Mouse (Mus musculus) neural tube, embryonic 14.5 days (tissue): ENCODE measurements around the gene Olfr116. TPM values are rescaled to one million over a fixed set of nuclear protein-coding genes. Genes with fewer than 3 reads are reported as not detected.

ENCODE experiments used
- ATAC-seq: fragments of 200-750 bp; cut with Nextera tagmentation; 2 replicates; pipeline ENCODE4 v1.8.0; 2017; ENCODE audit warnings: low read depth, mild to moderate bottlenecking, moderate TSS enrichment, moderate library complexity
- H3K27ac ChIP-seq: fragments of 300-500 bp; sonication (generic); 2 replicates; pipeline ENCODE4 v1.5.1; 2014; ENCODE audit warnings: low read depth, mild to moderate bottlenecking, control low read depth, low read length, moderate library complexity, mixed read lengths
- H3K27me3 ChIP-seq: fragments of 300-500 bp; sonication (generic); 2 replicates; pipeline ENCODE4 v1.6.1; 2014; ENCODE audit warnings: low read length; ENCODE audit not compliant: control insufficient read depth, insufficient read depth
- H3K36me3 ChIP-seq: fragments of 300-500 bp; sonication (generic); 2 replicates; pipeline ENCODE4 v1.6.1; 2014; ENCODE audit warnings: low read length, mixed read lengths; ENCODE audit not compliant: control insufficient read depth, insufficient read depth
- H3K4me1 ChIP-seq: fragments of 300-500 bp; sonication (generic); 2 replicates; pipeline ENCODE4 v1.6.1; 2014; ENCODE audit warnings: low read length; ENCODE audit not compliant: control insufficient read depth, insufficient read depth
- H3K4me2 ChIP-seq: fragments of 300-500 bp; sonication (generic); 2 replicates; pipeline ENCODE4 v1.6.1; 2014; ENCODE audit warnings: mild to moderate bottlenecking, low read depth, low read length, control low read depth
- H3K4me3 ChIP-seq: fragments of 300-500 bp; sonication (generic); 2 replicates; pipeline ENCODE4 v1.5.1; 2014; ENCODE audit warnings: low read depth, low read length, control low read depth, mixed read lengths
- H3K9ac ChIP-seq: fragments of 300-500 bp; sonication (generic); replicated peaks from 2 replicates; pipeline ENCODE4 v1.6.1; 2014; ENCODE audit warnings: low read depth, mild to moderate bottlenecking, control low read depth, low read length, mixed read lengths
- H3K9me3 ChIP-seq: fragments of 300-500 bp; sonication (generic); 2 replicates; pipeline ENCODE4 v1.6.1; 2016; ENCODE audit warnings: low read length; ENCODE audit not compliant: control insufficient read depth
- WGBS: fragments of 180-500 bp; shearing (Covaris S2); extraction: QIAGEN DNeasy Blood & Tissue Kit; methylation state at CpG from one replicate; pipeline ENCODE4 v1.1.7; 2014; 5-methylcytosine and 5-hydroxymethylcytosine counted together
- polyA plus RNA-seq: library from polyadenylated mRNA; unstranded; fragments of >200 nt; fragmentation: Nextera tagmentation; extraction: Ambion mirVana; gene quantifications from 2 replicates; pipeline ENCODE4 v1.2.1, GENCODE M21; 2014

The Olfr116 gene
- polyA plus RNA-seq: not detected in 2 replicates

DNA sequence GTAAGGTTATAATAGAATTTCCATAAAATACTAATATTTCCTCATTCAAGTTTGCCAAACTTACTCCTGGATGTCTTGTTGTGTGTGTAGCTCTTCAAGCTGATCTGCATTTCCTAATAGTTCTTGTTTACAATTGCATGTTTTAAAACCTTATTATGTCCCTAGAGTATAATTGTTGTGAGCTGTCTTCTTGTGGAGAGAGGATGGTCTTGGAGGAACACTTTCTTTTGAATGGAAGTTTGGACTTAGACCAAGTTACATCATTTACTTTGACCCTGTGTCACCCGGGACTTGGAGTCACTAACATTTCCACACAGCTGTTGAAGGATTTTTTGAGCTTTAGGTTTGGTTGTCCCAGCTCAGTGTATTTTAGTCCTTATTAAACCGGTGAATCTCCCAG, at the start of gene Olfr116, which contains the start of gene Olfr115:
Olfr116 (minus strand) TSS at position 191 of the 400 bp plus-strand sequence.
Olfr115 (minus strand) TSS at position 101 of the 400 bp plus-strand sequence.
- ATAC-seq: no peak
- H3K9ac ChIP-seq: no peak within 1 kb of the TSS
- no peak within 1 kb of the TSS for H3K27ac ChIP-seq
- no peaks in the 10 kb centered on the region for H3K9me3 ChIP-seq
- no peaks in the 10 kb centered on the region for H3K4me1 ChIP-seq
- H3K27me3 ChIP-seq: no peaks in the 10 kb centered on the region
- no peak within 1 kb of the TSS for H3K4me2 ChIP-seq
- no peaks in the 10 kb centered on the region for H3K36me3 ChIP-seq
- H3K4me3 ChIP-seq: no peak within 1 kb of the TSS
- 86% methylated on average over 2 of the region's 2 CpGs for WGBS

DNA sequence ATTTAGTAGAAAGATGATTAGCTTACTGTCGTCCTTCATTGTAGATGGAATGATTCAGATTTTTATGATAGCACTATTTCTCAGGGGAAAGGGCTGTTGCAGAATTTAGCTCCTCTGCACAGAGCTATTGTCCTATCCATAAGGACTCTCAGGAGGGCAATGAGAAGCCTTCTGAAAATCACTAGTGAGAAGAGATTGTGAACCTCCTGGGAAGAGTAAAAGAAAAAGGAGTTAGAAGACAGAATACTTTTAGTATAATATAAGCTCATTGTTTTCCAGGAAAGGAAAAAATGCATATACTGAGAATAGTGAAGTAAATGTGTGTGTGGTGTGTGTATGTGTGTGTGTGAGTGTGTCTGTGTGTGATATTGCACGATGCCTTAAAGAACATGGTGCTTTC, 39.7 kb upstream of the Olfr116 start, which contains the start of gene Olfr118:
Olfr118 (plus strand) TSS at position 301 of the 400 bp plus-strand sequence.
- 72% methylated on average over 2 of the region's 2 CpGs for WGBS
- Histone ChIP-seq H3K4me3 (no peak within 1 kb of the TSS), H3K27ac (no peak within 1 kb of the TSS), H3K27me3 (no peaks in the 10 kb centered on the region), H3K36me3 (no peaks in the 10 kb centered on the region), H3K9me3 (no peaks in the 10 kb centered on the region; the same call in 1 of the 2 replicates), H3K9ac (no peak within 1 kb of the TSS), H3K4me1 (no peaks in the 10 kb centered on the region), H3K4me2 (no peak within 1 kb of the TSS)
- no peak for ATAC-seq

DNA sequence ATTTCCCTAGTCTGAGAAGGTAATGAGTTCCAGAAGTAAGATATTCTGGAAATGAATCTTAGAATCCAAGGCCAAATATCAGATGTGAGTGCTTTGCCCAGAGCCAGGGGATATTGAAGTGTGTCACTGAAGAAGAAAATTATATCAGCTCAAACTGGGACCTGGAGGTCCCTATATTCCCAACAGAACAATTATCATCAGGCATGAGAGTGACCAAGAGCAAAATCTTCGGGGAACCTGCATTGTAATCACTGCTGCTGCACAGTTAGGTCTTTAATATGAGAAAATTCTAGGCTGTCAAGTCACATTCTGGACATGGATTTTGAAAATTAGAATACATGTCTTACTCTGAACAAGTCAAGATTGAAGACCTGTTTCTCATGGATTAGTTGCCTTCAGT, 36.7 kb upstream of the Olfr116 start, which contains the start of gene Olfr117:
Olfr117 (minus strand) TSS at position 101 of the 400 bp plus-strand sequence.
- H3K4me2 ChIP-seq: no peak within 1 kb of the TSS
- H3K36me3 ChIP-seq: no peaks in the 10 kb centered on the region
- H3K27me3 ChIP-seq: no peaks in the 10 kb centered on the region
- H3K4me1 ChIP-seq: no peaks in the 10 kb centered on the region
- WGBS: 76% methylated on average over 1 of the region's 1 CpGs
- no peak within 1 kb of the TSS for H3K27ac ChIP-seq
- H3K9ac ChIP-seq: no peak within 1 kb of the TSS
- no peak within 1 kb of the TSS for H3K4me3 ChIP-seq
- no peaks in the 10 kb centered on the region; the same call in 1 of the 2 replicates for H3K9me3 ChIP-seq
- no peak for ATAC-seq

DNA sequence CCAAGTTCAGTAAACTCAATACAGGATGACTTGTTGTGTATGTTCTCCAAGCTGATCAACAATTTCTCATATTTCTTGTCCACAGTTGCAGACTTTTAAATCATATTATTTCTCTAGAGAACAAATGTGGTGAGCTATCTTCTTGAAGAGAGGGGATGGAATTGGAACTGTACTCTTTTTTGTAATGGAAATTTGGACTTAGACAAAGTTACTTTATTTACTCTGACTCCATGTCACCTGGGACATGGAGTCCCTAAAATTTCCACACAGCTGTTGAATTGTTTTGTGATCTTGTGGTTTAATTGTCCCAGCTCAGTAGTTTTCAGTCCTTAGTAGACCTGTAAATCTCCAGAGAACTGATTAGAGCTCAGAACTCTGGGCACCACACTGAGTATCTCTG, 34.4 kb downstream of the Olfr116 start, which contains the start of gene Olfr114:
Olfr114 (minus strand) TSS at position 101 of the 400 bp plus-strand sequence.
- ATAC-seq: no peak
- H3K4me1 ChIP-seq: no peaks in the 10 kb centered on the region
- H3K4me3 ChIP-seq: no peak within 1 kb of the TSS
- H3K27ac ChIP-seq: no peak within 1 kb of the TSS
- no peak within 1 kb of the TSS for H3K9ac ChIP-seq
- no peaks in the 10 kb centered on the region for H3K36me3 ChIP-seq
- no peak within 1 kb of the TSS for H3K4me2 ChIP-seq
- no peaks in the 10 kb centered on the region for H3K9me3 ChIP-seq
- no peaks in the 10 kb centered on the region for H3K27me3 ChIP-seq

DNA sequence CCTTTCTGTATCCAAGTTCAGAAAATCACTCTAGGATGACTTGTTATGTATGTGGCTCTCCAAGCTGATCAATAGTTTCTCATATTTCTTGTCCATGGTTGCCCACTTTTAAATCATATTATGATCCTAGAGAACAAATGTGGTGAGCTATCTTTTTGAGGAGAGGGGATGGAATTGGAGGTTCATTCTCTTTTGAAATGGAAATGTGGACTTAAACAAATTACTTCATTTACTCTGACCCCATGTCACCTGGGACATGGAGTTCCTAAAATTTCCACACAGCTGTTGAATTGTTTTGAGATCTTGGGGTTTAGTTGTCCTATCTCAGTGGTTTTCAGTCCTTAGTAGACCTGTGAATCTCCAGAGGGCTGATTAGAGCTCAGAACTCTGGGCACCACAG, 49.4 kb downstream of the Olfr116 start, which contains the start of gene Olfr113:
Olfr113 (minus strand) TSS at position 101 of the 400 bp plus-strand sequence.
- no peak for ATAC-seq
- no peak within 1 kb of the TSS for H3K4me3 ChIP-seq
- H3K9me3 ChIP-seq: no peaks in the 10 kb centered on the region
- H3K9ac ChIP-seq: no peak within 1 kb of the TSS
- no peak within 1 kb of the TSS for H3K4me2 ChIP-seq
- no peaks in the 10 kb centered on the region for H3K36me3 ChIP-seq
- no peaks in the 10 kb centered on the region for H3K4me1 ChIP-seq
- H3K27me3 ChIP-seq: no peaks in the 10 kb centered on the region
- H3K27ac ChIP-seq: no peak within 1 kb of the TSS

Other genes starting within 250 kb of the Olfr116 start
- not detected in 2 replicates for gene Olfr105-ps, start 248.2 kb downstream of the Olfr116 start, polyA plus RNA-seq
- gene Olfr106-ps, start 236.8 kb downstream of the Olfr116 start, polyA plus RNA-seq: not detected in 2 replicates
- gene Olfr107, start 228.0 kb downstream of the Olfr116 start, polyA plus RNA-seq: not detected in 2 replicates
- not detected in 2 replicates for gene Olfr108, start 181.7 kb downstream of the Olfr116 start, polyA plus RNA-seq
- gene Olfr109, start 168.3 kb downstream of the Olfr116 start, polyA plus RNA-seq: not detected in 2 replicates
- gene H2-M2, start 143.6 kb downstream of the Olfr116 start, polyA plus RNA-seq: not detected in 2 replicates
- not detected in 2 replicates for gene Olfr110, start 134.7 kb downstream of the Olfr116 start, polyA plus RNA-seq
- not detected in 2 replicates for gene Olfr111, start 119.2 kb downstream of the Olfr116 start, polyA plus RNA-seq
- not detected in 2 replicates for gene Olfr112, start 57.7 kb downstream of the Olfr116 start, polyA plus RNA-seq
- gene Olfr113, start 49.5 kb downstream of the Olfr116 start, polyA plus RNA-seq: not detected in 2 replicates
- not detected in 2 replicates for gene Olfr114, start 34.5 kb downstream of the Olfr116 start, polyA plus RNA-seq
- not detected in 2 replicates for gene Olfr115, start 90 bp downstream of the Olfr116 start, polyA plus RNA-seq
- gene Olfr117, start 36.6 kb upstream of the Olfr116 start, polyA plus RNA-seq: not detected in 2 replicates
- not detected in 2 replicates for gene Olfr118, start 39.8 kb upstream of the Olfr116 start, polyA plus RNA-seq
- not detected in 2 replicates for gene Olfr119, start 69.4 kb upstream of the Olfr116 start, polyA plus RNA-seq
- gene Olfr120, start 94.6 kb upstream of the Olfr116 start, polyA plus RNA-seq: not detected in 2 replicates
- gene Olfr121, start 121.7 kb upstream of the Olfr116 start, polyA plus RNA-seq: not detected in 2 replicates
- not detected in 2 replicates for gene Olfr122, start 141.4 kb upstream of the Olfr116 start, polyA plus RNA-seq
- not detected in 2 replicates for gene Olfr123, start 166.3 kb upstream of the Olfr116 start, polyA plus RNA-seq
- not detected in 2 replicates for gene Olfr124, start 172.7 kb upstream of the Olfr116 start, polyA plus RNA-seq
- not detected in 2 replicates for gene Olfr125, start 205.8 kb upstream of the Olfr116 start, polyA plus RNA-seq
- not detected in 2 replicates for gene Olfr126, start 220.3 kb upstream of the Olfr116 start, polyA plus RNA-seq